Mouse (Mus musculus) heart, adult 2 months (tissue): ENCODE results near the gene Cwc27.

ENCODE experiments used
- CTCF ChIP-seq: fragments of 200-600 bp; IDR thresholded peaks from 2 replicates; pipeline ENCODE4 v1.8.1; 2022; ENCODE audit warnings: antibody characterized with exemption, mild to moderate bottlenecking, moderate library complexity
- EP300 ChIP-seq: fragments of 200-500 bp; IDR thresholded peaks from 2 replicates; pipeline ENCODE4 v1.6.1; 2011; ENCODE audit warnings: low read depth, low read length, control low read depth; ENCODE audit not compliant: insufficient read depth
- POLR2A ChIP-seq: fragments of 200-500 bp; IDR thresholded peaks from 2 replicates; pipeline ENCODE4 v1.6.1; 2011; ENCODE audit warnings: mild to moderate bottlenecking, low read depth, low read length, control low read depth; ENCODE audit not compliant: insufficient read depth

DNA sequence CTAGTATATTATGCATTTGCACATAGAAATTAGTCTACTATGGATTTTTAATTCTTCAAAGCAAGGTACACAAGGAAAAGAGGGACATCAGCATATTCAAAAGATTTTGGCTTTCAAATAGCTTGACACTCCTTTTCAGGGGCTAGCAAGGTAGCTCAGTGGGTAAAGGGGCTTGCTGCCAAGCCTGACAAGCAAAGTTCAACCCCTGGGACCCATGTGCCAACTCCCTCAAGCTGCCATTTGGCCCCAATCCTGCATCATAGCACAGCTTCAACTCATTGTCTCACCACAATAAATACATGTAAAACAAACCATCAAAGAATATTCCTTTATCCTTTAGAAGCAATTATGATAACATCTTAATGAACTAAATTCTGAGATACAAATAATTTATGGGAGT is 69.9 kb downstream of the Cwc27 start:
- no peak for TF ChIP-seq POLR2A
- no peak for TF ChIP-seq EP300
- TF ChIP-seq CTCF: no peak
